Mouse (Mus musculus): Measurements from ENCODE around the gene Gm21797. TPM values are rescaled to one million over a fixed set of nuclear protein-coding genes. Genes with fewer than 3 reads are reported as not detected.
"Not testable (repeated sequence)": the region's sequence is repeated elsewhere in the genome, so short reads cannot be mapped to it uniquely, and the experiment has no call there.

The Gm21797 gene
- total RNA-seq (2015) (not detected in 2 replicates), total RNA-seq (2017) (not detected in 2 replicates)

DNA sequence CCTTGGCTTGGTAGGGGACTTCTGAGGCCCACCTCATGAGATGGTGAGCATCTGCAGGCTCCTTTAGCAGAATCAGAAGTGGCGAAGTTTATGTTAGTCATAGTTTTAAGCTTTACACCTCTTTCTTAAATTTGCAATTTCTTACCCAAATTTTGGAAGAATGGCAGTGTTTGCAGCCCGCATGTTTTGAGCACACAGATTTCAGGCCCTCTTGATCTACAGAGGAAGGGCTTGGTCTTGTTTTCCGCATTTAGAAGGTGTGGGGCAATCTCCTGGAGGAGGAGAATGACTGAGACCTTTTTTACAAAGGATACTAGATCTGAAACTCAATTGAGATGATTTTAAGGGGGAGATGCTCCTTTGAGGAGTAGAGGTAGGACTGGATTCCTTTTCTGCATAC is at the start of gene Gm21797:
Gene Gm21797, minus strand, starts transcription at position 101 of the 400 bp plus-strand sequence.
- ATAC-seq (ENCODE audit: poor library complexity, severe bottlenecking), result not testable (repeated sequence)

DNA sequence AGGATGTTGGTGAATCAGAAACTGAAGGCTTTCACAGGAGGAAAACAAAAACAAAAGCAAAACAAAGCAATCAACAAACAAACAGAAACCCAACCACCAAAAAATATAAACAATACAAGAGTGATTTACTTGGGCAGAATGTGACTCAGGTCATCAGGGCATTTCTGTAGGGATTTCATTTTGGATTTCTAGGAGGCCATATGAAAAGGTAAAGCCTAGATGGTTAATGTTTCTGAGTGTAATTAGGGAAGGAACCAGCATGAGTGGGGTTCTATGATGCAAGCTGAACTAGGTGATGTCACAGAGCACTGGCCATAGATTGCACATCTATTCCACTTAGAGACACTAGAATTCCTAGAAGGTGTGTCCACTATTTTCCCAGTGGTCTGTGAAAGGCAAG is 29.0 kb upstream of the Gm21797 start, which contains the start of gene Gm20795:
Gene Gm20795, plus strand, starts transcription at position 301 of the 400 bp plus-strand sequence.
- not testable (repeated sequence) for ATAC-seq (ENCODE audit: poor library complexity, severe bottlenecking)

Other genes starting within 250 kb of the Gm21797 start
- not detected in 2 replicates for gene Gm21852, start 123.8 kb downstream of the Gm21797 start, total RNA-seq (2015)
- gene Gm21852, start 123.8 kb downstream of the Gm21797 start, total RNA-seq (2017), result not detected in 2 replicates
- not detected in 2 replicates for gene Gm20795, start 29.1 kb upstream of the Gm21797 start, total RNA-seq (2015)
- gene Gm20795, start 29.1 kb upstream of the Gm21797 start, total RNA-seq (2017), result not detected in 2 replicates